20 mouse cellular contexts compared by ENCODE assay signal in the genomic region with DNA sequence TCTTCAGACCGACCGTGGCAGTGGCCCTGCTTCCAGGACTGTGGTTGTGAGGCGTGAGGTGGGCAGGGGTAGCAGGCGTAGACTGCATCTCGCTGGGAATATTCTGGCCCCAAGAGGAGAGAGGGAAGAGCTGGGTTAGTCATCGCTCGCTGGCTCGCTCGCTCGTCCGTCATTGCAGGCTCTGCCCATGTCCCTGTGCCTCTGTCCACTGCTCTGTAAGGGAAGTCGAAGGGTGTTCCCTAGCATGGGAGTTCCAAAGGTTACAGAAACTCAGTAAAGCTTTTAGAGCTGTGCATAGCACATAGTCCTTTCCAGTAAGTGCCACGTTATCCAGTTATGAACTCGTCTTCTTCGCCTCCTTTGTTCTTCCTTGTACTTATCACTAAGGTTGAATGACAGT. TPM values are rescaled to one million over a fixed set of nuclear protein-coding genes. Genes with fewer than 3 reads are reported as not detected.
DNase-seq lines count a peak whose midpoint lies in the region; ATAC-seq lines count a peak whose summit lies in the region.
"Had no signal": no experiment of that assay in that cellular context is flagged by ENCODE, and none has a peak within 500 bp of the region (broad histone marks: within the 10 kb centered on the region; RNA-seq: fewer than 3 reads in every experiment).

No protein-coding gene starts in this region.

- peak; percentile 64 for ATAC-seq in frontal cortex, adult (ENCODE audit: low TSS enrichment)
- ATAC-seq in liver, embryonic 13.5 days (ENCODE audit: low read depth), result 0 out of 2 replicates have a peak, but pooled peaks have one; percentile 15
- ATAC-seq in liver, embryonic 11.5 days (replicated peaks; ENCODE audit: low FRiP score), result no peak
- 0 out of 2 replicates have a peak, but pooled peaks have one; percentile 24 for ATAC-seq in heart, embryonic 16.5 days (replicated peaks; ENCODE audit: extremely low read depth, insufficient read depth, low FRiP score)
- 0 out of 2 replicates have a peak, but pooled peaks have one; percentile 35 for ATAC-seq in liver, embryonic 16.5 days (ENCODE audit: low read depth)
- no peak for ATAC-seq in forebrain, embryonic 13.5 days
- ATAC-seq: forebrain, postnatal 0 days had no signal

- H3K36me3 ChIP-seq in liver, embryonic 13.5 days, result peaks cover 67% of the 10 kb centered on the region
- H3K36me3 ChIP-seq in liver, embryonic 11.5 days (ENCODE audit: control insufficient read depth, insufficient read depth, low read length), result peaks cover 6% of the 10 kb centered on the region; the same call in 1 of the 2 replicates
- H3K36me3 ChIP-seq in heart, embryonic 16.5 days (ENCODE audit: control insufficient read depth, insufficient read depth), result peaks cover 37% of the 10 kb centered on the region
- peaks cover 43% of the 10 kb centered on the region for H3K36me3 ChIP-seq in liver, embryonic 16.5 days (ENCODE audit: control insufficient read depth, insufficient read depth)
- peaks cover 48% of the 10 kb centered on the region for H3K36me3 ChIP-seq in forebrain, embryonic 13.5 days (ENCODE audit: poor library complexity, severe bottlenecking)

- H3K4me3 ChIP-seq in liver, embryonic 13.5 days (replicated peaks), result no peak overlapping the region
- no peak overlapping the region for H3K4me3 ChIP-seq in liver, embryonic 11.5 days (ENCODE audit: low read depth, low read length)
- no peak overlapping the region for H3K4me3 ChIP-seq in heart, embryonic 16.5 days (ENCODE audit: low read length)
- no peak overlapping the region for H3K4me3 ChIP-seq in liver, embryonic 16.5 days (ENCODE audit: low read depth, low read length)
- H3K4me3 ChIP-seq in forebrain, embryonic 13.5 days, result no peak overlapping the region
- H3K4me3 ChIP-seq: embryonic facial prominence, embryonic 15.5 days; hindbrain, embryonic 15.5 days; midbrain, embryonic 12.5 days; neural tube, embryonic 15.5 days had no signal

- no peak overlapping the region for H3K9ac ChIP-seq in liver, embryonic 13.5 days
- H3K9ac ChIP-seq in liver, embryonic 11.5 days (ENCODE audit: low read depth, low read length), result no peak overlapping the region
- peak overlapping the region; percentile 33 for H3K9ac ChIP-seq in heart, embryonic 16.5 days (ENCODE audit: low read length)
- H3K9ac ChIP-seq in liver, embryonic 16.5 days (ENCODE audit: low read depth, low read length), result no peak overlapping the region
- H3K9ac ChIP-seq in forebrain, embryonic 13.5 days, result no peak overlapping the region
- H3K9ac ChIP-seq: embryonic facial prominence, embryonic 15.5 days; forebrain, postnatal 0 days; hindbrain, embryonic 15.5 days; midbrain, embryonic 12.5 days; neural tube, embryonic 15.5 days had no signal

- 88% methylated on average over 15 of the region's 15 CpGs for WGBS in liver, embryonic 13.5 days (ENCODE audit: insufficient replicate concordance)
- WGBS in liver, embryonic 11.5 days, result 80% methylated on average over 15 of the region's 15 CpGs
- WGBS in heart, embryonic 16.5 days, result 25% methylated on average over 15 of the region's 15 CpGs
- WGBS in liver, embryonic 16.5 days (ENCODE audit: insufficient replicate concordance), result 84% methylated on average over 15 of the region's 15 CpGs
- 89% methylated on average over 15 of the region's 15 CpGs for WGBS in forebrain, embryonic 13.5 days

- DNase-seq in frontal cortex, adult 2 months (ENCODE audit: extremely low spot score in 1 of 2, low spot score in 1 of 2), result no peak
- DNase-seq in liver, embryonic 13.5 days, result no peak
- no peak for DNase-seq in liver, embryonic 11.5 days (ENCODE audit: low spot score)
- no peak for DNase-seq in spleen, postnatal 14 days (ENCODE audit: low spot score in 2 of 2)
- DNase-seq: adrenal gland, postnatal 10 days; cerebellum, adult 2 months; forebrain, postnatal 0 days; gastrocnemius, postnatal 14 days; kidney, postnatal 14 days; layer of hippocampus, adult 9-11 months; retina, postnatal 1 day had no signal

- no peak overlapping the region for H3K4me2 ChIP-seq in liver, embryonic 13.5 days
- no peak overlapping the region for H3K4me2 ChIP-seq in liver, embryonic 11.5 days
- H3K4me2 ChIP-seq in heart, embryonic 16.5 days (ENCODE audit: low read depth, low read length), result peak overlapping the region; percentile 26
- H3K4me2 ChIP-seq in liver, embryonic 16.5 days (ENCODE audit: low read depth, low read length), result no peak overlapping the region
- H3K4me2 ChIP-seq in forebrain, embryonic 13.5 days, result no peak overlapping the region
- H3K4me2 ChIP-seq: embryonic facial prominence, embryonic 15.5 days; hindbrain, embryonic 15.5 days; midbrain, embryonic 12.5 days; neural tube, embryonic 15.5 days had no signal

- no peaks in the 10 kb centered on the region for H3K9me3 ChIP-seq in liver, embryonic 13.5 days (replicated peaks)
- H3K9me3 ChIP-seq in liver, embryonic 11.5 days (ENCODE audit: control insufficient read depth, low read length), result no peaks in the 10 kb centered on the region
- no peaks in the 10 kb centered on the region for H3K9me3 ChIP-seq in heart, embryonic 16.5 days (replicated peaks; ENCODE audit: control insufficient read depth, low read length)
- H3K9me3 ChIP-seq in liver, embryonic 16.5 days (replicated peaks; ENCODE audit: control insufficient read depth, low read length), result no peaks in the 10 kb centered on the region
- H3K9me3 ChIP-seq in forebrain, embryonic 13.5 days (replicated peaks), result no peaks in the 10 kb centered on the region
- H3K9me3 ChIP-seq: embryonic facial prominence, embryonic 15.5 days; hindbrain, embryonic 15.5 days; midbrain, embryonic 12.5 days; neural tube, embryonic 15.5 days had no signal

- no peak overlapping the region for H3K27ac ChIP-seq in liver, embryonic 13.5 days
- H3K27ac ChIP-seq in liver, embryonic 11.5 days (ENCODE audit: low read depth, low read length), result no peak overlapping the region
- H3K27ac ChIP-seq in heart, embryonic 16.5 days (ENCODE audit: low read length), result peak overlapping the region; percentile 57
- H3K27ac ChIP-seq in liver, embryonic 16.5 days (ENCODE audit: low read length), result no peak overlapping the region
- no peak overlapping the region for H3K27ac ChIP-seq in forebrain, embryonic 13.5 days
- H3K27ac ChIP-seq: embryonic facial prominence, embryonic 15.5 days; hindbrain, embryonic 15.5 days; macrophage; midbrain, embryonic 12.5 days; neural tube, embryonic 15.5 days had no signal

- H3K4me1 ChIP-seq in liver, embryonic 13.5 days (replicated peaks), result no peaks in the 10 kb centered on the region
- no peaks in the 10 kb centered on the region for H3K4me1 ChIP-seq in liver, embryonic 11.5 days (replicated peaks; ENCODE audit: control insufficient read depth, insufficient read depth, low read length)
- H3K4me1 ChIP-seq in heart, embryonic 16.5 days (ENCODE audit: control insufficient read depth, insufficient read depth, low read length), result peaks cover 14% of the 10 kb centered on the region
- H3K4me1 ChIP-seq in liver, embryonic 16.5 days (ENCODE audit: control insufficient read depth, low read depth, low read length), result no peaks in the 10 kb centered on the region
- H3K4me1 ChIP-seq in forebrain, embryonic 13.5 days, result peaks cover 6% of the 10 kb centered on the region; the same call in 1 of the 2 replicates
- H3K4me1 ChIP-seq: embryonic facial prominence, embryonic 15.5 days; hindbrain, embryonic 15.5 days; neural tube, embryonic 15.5 days had no signal

- no peaks in the 10 kb centered on the region for H3K27me3 ChIP-seq in liver, embryonic 13.5 days
- no peaks in the 10 kb centered on the region for H3K27me3 ChIP-seq in liver, embryonic 11.5 days (replicated peaks; ENCODE audit: control insufficient read depth, insufficient read depth, low read length)
- H3K27me3 ChIP-seq in heart, embryonic 16.5 days (ENCODE audit: control insufficient read depth, insufficient read depth, low read length), result no peaks in the 10 kb centered on the region
- H3K27me3 ChIP-seq in liver, embryonic 16.5 days (ENCODE audit: control insufficient read depth, insufficient read depth, low read depth, low read length), result no peaks in the 10 kb centered on the region
- no peaks in the 10 kb centered on the region for H3K27me3 ChIP-seq in forebrain, embryonic 13.5 days
- H3K27me3 ChIP-seq: embryonic facial prominence, embryonic 15.5 days; hindbrain, embryonic 15.5 days; midbrain, embryonic 12.5 days; neural tube, embryonic 15.5 days had no signal

RNA-seq across cellular contexts. Expression of gene Bbs10, which starts 26.8 kb away (rescaled TPM):
- polyA plus RNA-seq in frontal cortex, adult 2 months (2012; rRNA removed), result 3.8 and 4.4 TPM in 2 replicates
- polyA plus RNA-seq in liver, embryonic 13.5 days (2015; fragmentation: Nextera tagmentation; extraction: Ambion mirVana), result 1.3 and 1.5 TPM in 2 replicates
- polyA plus RNA-seq in liver, embryonic 11.5 days (2014; fragmentation: Nextera tagmentation; extraction: Ambion mirVana), result 3.1 and 4.3 TPM in 2 replicates
- 3.8 and 3.9 TPM in 2 replicates for polyA plus RNA-seq in heart, embryonic 16.5 days (2015; fragmentation: Nextera tagmentation; extraction: Ambion mirVana)
- polyA plus RNA-seq in liver, embryonic 16.5 days (2015; fragmentation: Nextera tagmentation; extraction: Ambion mirVana), result 0.91 and 1.4 TPM in 2 replicates
- polyA plus RNA-seq in forebrain, embryonic 13.5 days (2015; fragmentation: Nextera tagmentation; extraction: Ambion mirVana), result 6.7 and 6.8 TPM in 2 replicates

Comparison
In these comparisons a context has a peak if more than half of its experiments do, and no peak if none do; other contexts are left out.
1. ATAC-seq: peak in frontal cortex, adult (single experiment), liver, embryonic 13.5 days (single experiment), heart, embryonic 16.5 days (single experiment) and liver, embryonic 16.5 days (single experiment); none in liver, embryonic 11.5 days (single experiment) and forebrain, embryonic 13.5 days (single experiment).